Mouse (Mus musculus): Measurements from ENCODE around the gene Naa25. TPM values are rescaled to one million over a fixed set of nuclear protein-coding genes. Genes with fewer than 3 reads are reported as not detected.

Naa25 gene
- polyA plus RNA-seq (2012; rRNA removed), result 14.4 and 15.3 TPM in 2 replicates

GRCm38 (mm10) chr5:121397187-121398145 is at the start of gene Naa25:
TSS of gene Naa25 (plus strand) at chr5:121397936.
- TF ChIP-seq POLR2A (IDR thresholded peaks at IDR 0.05; ENCODE audit: control insufficient read depth, extremely low read depth, insufficient read depth, low read length, poor library complexity) (peak; percentile 64; the same call in 1 of the 2 replicates), CTCF (IDR thresholded peaks at IDR 0.05; ENCODE audit: borderline replicate concordance, control insufficient read depth, extremely low read depth, insufficient read depth, low read length, poor library complexity) (no peak)

DNA sequence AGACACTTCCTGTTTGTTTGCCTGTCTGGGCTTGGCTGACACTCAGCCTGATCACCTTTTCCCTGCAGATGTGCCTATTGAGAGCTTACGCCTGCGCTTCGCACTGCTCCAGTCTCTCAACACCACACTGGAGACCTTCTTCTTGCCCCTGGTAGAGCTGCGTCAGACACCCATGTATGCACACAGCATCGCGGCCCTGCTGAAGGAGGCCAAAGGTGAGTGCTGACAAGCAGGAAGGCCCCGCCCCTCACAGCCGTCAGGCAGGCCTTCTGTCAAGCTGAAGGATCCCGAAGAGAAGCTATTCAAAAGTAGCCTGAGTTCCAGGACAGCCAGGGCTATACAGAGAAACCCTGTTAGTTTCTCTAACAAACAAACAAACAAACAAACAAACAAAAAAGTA is 38.5 kb upstream of the Naa25 start:
- Histone ChIP-seq H3K4me1 (replicated peaks; ENCODE audit: control insufficient read depth, insufficient read depth, low read length) (no peaks in the 10 kb centered on the region), H3K27me3 (ENCODE audit: control insufficient read depth, insufficient read depth, low read length) (no peaks in the 10 kb centered on the region), H3K36me3 (ENCODE audit: control insufficient read depth, insufficient read depth, low read length) (peaks cover 92% of the 10 kb centered on the region), H3K27ac (ENCODE audit: control insufficient read depth, insufficient read depth, low read length) (no peak overlapping the region), H3K4me3 (ENCODE audit: control insufficient read depth, insufficient read depth, low read length) (no peak overlapping the region)
- no peak for DNase-seq
- WGBS, result 95% methylated on average over 9 of the region's 9 CpGs
- no peak for TF ChIP-seq POLR2A (IDR thresholded peaks at IDR 0.05; ENCODE audit: control insufficient read depth, extremely low read depth, insufficient read depth, low read length, poor library complexity)
- TF ChIP-seq CTCF (IDR thresholded peaks at IDR 0.05; ENCODE audit: borderline replicate concordance, control insufficient read depth, extremely low read depth, insufficient read depth, low read length, poor library complexity), result no peak

More at GRCm38 (mm10) chr5:121397187-121398145, at the start of gene Naa25:
- Histone ChIP-seq H3K27ac (ENCODE audit: control insufficient read depth, insufficient read depth, low read length) (peak within 1 kb of the TSS; percentile 40), H3K4me3 (ENCODE audit: control insufficient read depth, insufficient read depth, low read length) (peak within 1 kb of the TSS; percentile 70), H3K27me3 (ENCODE audit: control insufficient read depth, insufficient read depth, low read length) (no peaks in the 10 kb centered on the region), H3K36me3 (ENCODE audit: control insufficient read depth, insufficient read depth, low read length) (no peaks in the 10 kb centered on the region), H3K4me1 (replicated peaks; ENCODE audit: control insufficient read depth, insufficient read depth, low read length) (peaks cover 11% of the 10 kb centered on the region)
- 9% methylated on average over 53 of the region's 53 CpGs for WGBS
- DNase-seq, result peak; percentile 94

- DNase-seq, result no peak
- whole genome bisulfite sequencing, result 95% methylated on average over 5 of the region's 5 CpGs
- H3K27ac ChIP-seq (ENCODE audit: control insufficient read depth, insufficient read depth, low read length), result no peak overlapping the region
- no peak overlapping the region for H3K4me3 ChIP-seq (ENCODE audit: control insufficient read depth, insufficient read depth, low read length)
- H3K27me3 ChIP-seq (ENCODE audit: control insufficient read depth, insufficient read depth, low read length), result no peaks in the 10 kb centered on the region
- peaks cover 87% of the 10 kb centered on the region for H3K36me3 ChIP-seq (ENCODE audit: control insufficient read depth, insufficient read depth, low read length)
- no peaks in the 10 kb centered on the region for H3K4me1 ChIP-seq (replicated peaks; ENCODE audit: control insufficient read depth, insufficient read depth, low read length)
- TF ChIP-seq POLR2A (IDR thresholded peaks at IDR 0.05; ENCODE audit: control insufficient read depth, extremely low read depth, insufficient read depth, low read length, poor library complexity) (no peak), CTCF (IDR thresholded peaks at IDR 0.05; ENCODE audit: borderline replicate concordance, control insufficient read depth, extremely low read depth, insufficient read depth, low read length, poor library complexity) (no peak)
Observed at GRCm38 (mm10) chr5:121361696-121362095, 36.0 kb upstream of the Naa25 start.

DNA sequence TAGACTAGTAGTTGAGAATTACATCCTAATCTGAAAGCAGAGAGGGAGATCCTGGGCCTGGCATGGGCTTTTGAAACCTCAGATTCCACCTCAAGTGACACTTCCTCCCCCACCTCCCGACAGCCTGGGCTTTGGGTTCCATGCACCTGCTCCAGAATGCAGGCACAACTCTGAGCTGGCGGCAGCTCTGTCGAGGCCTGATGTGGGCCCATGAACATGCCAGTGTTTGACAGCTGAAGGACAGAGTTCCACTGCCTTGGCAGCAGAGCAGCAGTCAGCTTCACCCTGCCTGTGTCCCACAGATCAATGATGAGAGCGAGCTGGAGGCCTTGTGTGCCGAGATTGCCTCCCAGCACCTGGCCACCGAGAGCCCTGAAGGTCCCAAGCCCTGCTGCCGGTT is 34.3 kb upstream of the Naa25 start:
- WGBS, result 93% methylated on average over 7 of the region's 7 CpGs
- H3K36me3 ChIP-seq (ENCODE audit: control insufficient read depth, insufficient read depth, low read length), result peaks cover 83% of the 10 kb centered on the region
- no peak for DNase-seq

DNA sequence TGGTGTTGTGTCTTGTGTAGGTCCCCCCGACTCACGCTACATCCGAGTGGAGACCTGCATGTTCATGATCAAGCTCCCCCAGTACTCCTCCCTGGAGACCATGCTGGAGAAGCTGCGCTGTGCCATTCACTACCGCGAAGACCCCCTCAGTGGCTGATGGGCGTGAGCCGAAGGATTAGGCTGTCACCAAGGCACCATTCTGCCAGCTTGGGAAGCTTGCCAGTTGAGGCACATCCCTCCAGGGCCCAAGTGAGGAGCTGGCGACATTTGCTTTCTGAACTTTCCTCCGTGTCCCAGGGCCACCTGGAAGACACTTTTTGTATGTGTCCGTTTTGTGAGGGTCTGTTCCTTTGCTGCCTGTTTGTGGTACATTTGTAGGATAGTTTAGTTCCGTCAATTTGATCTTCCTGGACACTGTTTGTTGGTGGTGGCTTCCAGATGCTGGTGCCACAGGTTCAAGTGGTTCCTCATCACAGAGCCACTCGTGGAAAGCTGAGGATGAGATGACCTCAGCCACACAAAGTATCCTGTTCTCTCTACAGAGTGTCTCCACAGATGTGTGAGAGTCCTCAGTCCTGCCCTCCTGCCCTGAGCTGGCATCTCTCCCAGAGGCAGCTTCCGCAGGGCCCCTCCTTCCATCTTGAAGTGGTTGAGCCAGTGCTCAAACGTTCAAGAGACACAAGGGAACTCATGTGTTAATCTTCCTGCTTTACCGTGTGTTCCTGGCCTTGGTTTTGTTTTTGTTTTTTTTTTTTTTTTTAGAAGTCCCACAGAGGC is 31.1 kb upstream of the Naa25 start:
- Histone ChIP-seq H3K4me1 (replicated peaks; ENCODE audit: control insufficient read depth, insufficient read depth, low read length) (no peaks in the 10 kb centered on the region), H3K27ac (ENCODE audit: control insufficient read depth, insufficient read depth, low read length) (no peak overlapping the region), H3K4me3 (ENCODE audit: control insufficient read depth, insufficient read depth, low read length) (no peak overlapping the region), H3K27me3 (ENCODE audit: control insufficient read depth, insufficient read depth, low read length) (no peaks in the 10 kb centered on the region), H3K36me3 (ENCODE audit: control insufficient read depth, insufficient read depth, low read length) (peaks cover 53% of the 10 kb centered on the region)
- no peak for TF ChIP-seq CTCF (IDR thresholded peaks at IDR 0.05; ENCODE audit: borderline replicate concordance, control insufficient read depth, extremely low read depth, insufficient read depth, low read length, poor library complexity)
- TF ChIP-seq POLR2A (IDR thresholded peaks at IDR 0.05; ENCODE audit: control insufficient read depth, extremely low read depth, insufficient read depth, low read length, poor library complexity), result no peak
- DNase-seq, result no peak
- WGBS, result 85% methylated on average over 16 of the region's 16 CpGs

More for the DNA sequence above, 34.3 kb upstream of the Naa25 start:
- Histone ChIP-seq H3K27ac (ENCODE audit: control insufficient read depth, insufficient read depth, low read length) (no peak overlapping the region), H3K4me3 (ENCODE audit: control insufficient read depth, insufficient read depth, low read length) (no peak overlapping the region), H3K4me1 (replicated peaks; ENCODE audit: control insufficient read depth, insufficient read depth, low read length) (no peaks in the 10 kb centered on the region), H3K27me3 (ENCODE audit: control insufficient read depth, insufficient read depth, low read length) (no peaks in the 10 kb centered on the region)
- TF ChIP-seq POLR2A (IDR thresholded peaks at IDR 0.05; ENCODE audit: control insufficient read depth, extremely low read depth, insufficient read depth, low read length, poor library complexity), result no peak
- TF ChIP-seq CTCF (IDR thresholded peaks at IDR 0.05; ENCODE audit: borderline replicate concordance, control insufficient read depth, extremely low read depth, insufficient read depth, low read length, poor library complexity), result no peak

GRCm38 (mm10) chr5:121367255-121367654 is 30.5 kb upstream of the Naa25 start:
- no peaks in the 10 kb centered on the region for H3K4me1 ChIP-seq (replicated peaks; ENCODE audit: control insufficient read depth, insufficient read depth, low read length)
- 87% methylated on average over 4 of the region's 4 CpGs for WGBS
- no peaks in the 10 kb centered on the region for H3K27me3 ChIP-seq (ENCODE audit: control insufficient read depth, insufficient read depth, low read length)
- no peak overlapping the region for H3K27ac ChIP-seq (ENCODE audit: control insufficient read depth, insufficient read depth, low read length)
- H3K36me3 ChIP-seq (ENCODE audit: control insufficient read depth, insufficient read depth, low read length), result peaks cover 50% of the 10 kb centered on the region
- DNase-seq, result no peak
- TF ChIP-seq CTCF (IDR thresholded peaks at IDR 0.05; ENCODE audit: borderline replicate concordance, control insufficient read depth, extremely low read depth, insufficient read depth, low read length, poor library complexity), result no peak
- TF ChIP-seq POLR2A (IDR thresholded peaks at IDR 0.05; ENCODE audit: control insufficient read depth, extremely low read depth, insufficient read depth, low read length, poor library complexity), result no peak
- no peak overlapping the region for H3K4me3 ChIP-seq (ENCODE audit: control insufficient read depth, insufficient read depth, low read length)
